Comparison of ENCODE assay signal across 31 mouse cellular contexts in the genomic region with DNA sequence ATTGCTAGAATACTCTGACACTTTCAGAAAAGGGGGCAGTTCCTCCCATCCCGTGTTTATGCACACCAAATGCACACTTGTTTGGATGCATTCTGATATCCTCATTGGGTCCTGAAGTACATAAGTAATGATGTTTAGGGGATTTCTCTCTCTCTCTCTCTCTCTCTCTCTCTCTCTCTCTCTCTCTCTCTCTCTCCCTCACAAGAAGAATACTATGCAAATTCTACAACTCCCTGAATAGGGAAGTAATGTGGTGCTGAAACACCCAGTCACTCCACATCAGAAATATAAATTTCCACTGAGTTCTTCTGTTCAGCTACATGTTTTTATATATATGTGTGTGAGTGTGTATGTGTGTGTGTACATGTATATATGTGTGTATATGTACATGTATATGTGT. TPM values are rescaled to one million over a fixed set of nuclear protein-coding genes. Genes with fewer than 3 reads are reported as not detected.
DNase-seq lines count a peak whose midpoint lies in the region; ATAC-seq and TF ChIP-seq lines count a peak whose summit lies in the region.
"Had no signal": no experiment of that assay in that cellular context is flagged by ENCODE, and none has a peak within 500 bp of the region (broad histone marks: within the 10 kb centered on the region; RNA-seq: fewer than 3 reads in every experiment).

No protein-coding gene starts in this region.

- H3K4me3 ChIP-seq in heart, embryonic 14.5 days (ENCODE audit: control insufficient read depth in 1 of 2, insufficient read depth in 1 of 2, low read depth in 1 of 2, low read length in 2 of 2), result no peak overlapping the region
- H3K4me3 ChIP-seq in heart, embryonic 12.5 days, result no peak overlapping the region
- no peak overlapping the region for H3K4me3 ChIP-seq in kidney, embryonic 15.5 days (replicated peaks)
- no peak overlapping the region for H3K4me3 ChIP-seq in embryonic fibroblast, embryonic 13.5 days (ENCODE audit: insufficient read depth, low read length)
- H3K4me3 ChIP-seq: embryonic facial prominence, embryonic 13.5 days; erythroblast, embryonic 14.5 days; hindbrain, embryonic 13.5 days; limb, embryonic 10.5 days; limb, embryonic 15.5 days; liver, embryonic 13.5 days; midbrain, embryonic 10.5 days had no signal

- H3K4me2 ChIP-seq in heart, embryonic 14.5 days (ENCODE audit: low read length), result no peak overlapping the region
- H3K4me2 ChIP-seq in heart, embryonic 12.5 days, result no peak overlapping the region
- no peak overlapping the region for H3K4me2 ChIP-seq in kidney, embryonic 15.5 days
- H3K4me2 ChIP-seq: embryonic facial prominence, embryonic 13.5 days; hindbrain, embryonic 13.5 days; limb, embryonic 15.5 days; liver, embryonic 13.5 days had no signal

- no peak for TF ChIP-seq CTCF in embryonic fibroblast, embryonic 13.5 days (IDR thresholded peaks at IDR 0.05; ENCODE audit: borderline replicate concordance, insufficient read depth, low read length)

- no peaks in the 10 kb centered on the region for H3K27me3 ChIP-seq in heart, embryonic 14.5 days (ENCODE audit: control insufficient read depth, insufficient read depth, low read length)
- no peaks in the 10 kb centered on the region for H3K27me3 ChIP-seq in heart, embryonic 12.5 days (replicated peaks)
- H3K27me3 ChIP-seq in kidney, embryonic 15.5 days, result no peaks in the 10 kb centered on the region
- H3K27me3 ChIP-seq: embryonic facial prominence, embryonic 13.5 days; hindbrain, embryonic 13.5 days; limb, embryonic 15.5 days; liver, embryonic 13.5 days had no signal

- H3K36me3 ChIP-seq in heart, embryonic 14.5 days (ENCODE audit: control insufficient read depth, insufficient read depth, low read length), result no peaks in the 10 kb centered on the region
- H3K36me3 ChIP-seq in heart, embryonic 12.5 days, result no peaks in the 10 kb centered on the region
- H3K36me3 ChIP-seq in kidney, embryonic 15.5 days, result no peaks in the 10 kb centered on the region
- H3K36me3 ChIP-seq: embryonic facial prominence, embryonic 13.5 days; hindbrain, embryonic 13.5 days; limb, embryonic 10.5 days; limb, embryonic 15.5 days; liver, embryonic 13.5 days; midbrain, embryonic 10.5 days had no signal

- H3K4me1 ChIP-seq in heart, embryonic 14.5 days (ENCODE audit: control insufficient read depth in 2 of 2, insufficient read depth in 2 of 2, low read length in 2 of 2), result no peaks in the 10 kb centered on the region
- no peaks in the 10 kb centered on the region for H3K4me1 ChIP-seq in heart, embryonic 12.5 days (replicated peaks)
- H3K4me1 ChIP-seq in kidney, embryonic 15.5 days, result no peaks in the 10 kb centered on the region
- H3K4me1 ChIP-seq in embryonic fibroblast, embryonic 13.5 days (ENCODE audit: control insufficient read depth, insufficient read depth, low read length), result peaks cover 5% of the 10 kb centered on the region; the same call in 1 of the 2 replicates
- H3K4me1 ChIP-seq: hindbrain, embryonic 13.5 days; limb, embryonic 10.5 days; limb, embryonic 15.5 days; liver, embryonic 13.5 days; midbrain, embryonic 10.5 days had no signal

- ATAC-seq in heart, embryonic 14.5 days (ENCODE audit: insufficient number of reproducible peaks, insufficient read depth, low FRiP score, low read depth), result no peak
- ATAC-seq in heart, embryonic 12.5 days (ENCODE audit: insufficient number of reproducible peaks, low FRiP score), result no peak
- ATAC-seq in kidney, embryonic 15.5 days (replicated peaks; ENCODE audit: low FRiP score), result no peak
- ATAC-seq: CD4-positive, CD25-positive, alpha-beta regulatory T cell, adult 4 months; forebrain, embryonic 16.5 days; intestine, postnatal 0 days; lung, postnatal 0 days; midbrain, embryonic 16.5 days had no signal

- H3K9me3 ChIP-seq in heart, embryonic 14.5 days (ENCODE audit: control insufficient read depth, low read length), result no peaks in the 10 kb centered on the region
- H3K9me3 ChIP-seq in heart, embryonic 12.5 days (replicated peaks), result no peaks in the 10 kb centered on the region
- no peaks in the 10 kb centered on the region for H3K9me3 ChIP-seq in kidney, embryonic 15.5 days (replicated peaks)
- H3K9me3 ChIP-seq: embryonic facial prominence, embryonic 13.5 days; hindbrain, embryonic 13.5 days; limb, embryonic 10.5 days; limb, embryonic 15.5 days; liver, embryonic 13.5 days; midbrain, embryonic 10.5 days had no signal

- H3K27ac ChIP-seq in heart, embryonic 14.5 days (replicated peaks in 1 of 2; ENCODE audit: control insufficient read depth in 1 of 2, insufficient read depth in 1 of 2, low read depth in 2 of 2, low read length in 2 of 2), result peak overlapping the region; percentile 21 to 58; a peak in 3 of 4 replicates
- H3K27ac ChIP-seq in heart, embryonic 12.5 days (ENCODE audit: poor library complexity, severe bottlenecking), result no peak overlapping the region
- H3K27ac ChIP-seq in kidney, embryonic 15.5 days, result 0 out of 2 replicates have a peak overlapping the region, but pooled peaks have one; percentile 32
- H3K27ac ChIP-seq in embryonic fibroblast, embryonic 13.5 days (ENCODE audit: insufficient read depth, low read length), result peak overlapping the region; percentile 92
- H3K27ac ChIP-seq: embryonic facial prominence, embryonic 13.5 days; hindbrain, embryonic 13.5 days; limb, embryonic 10.5 days; limb, embryonic 15.5 days; liver, embryonic 13.5 days; macrophage; midbrain, embryonic 10.5 days; stomach, postnatal 0 days had no signal

- 51% methylated on average over 1 of the region's 1 CpGs for WGBS in heart, embryonic 14.5 days
- WGBS in heart, embryonic 12.5 days, result 71% methylated on average over 1 of the region's 1 CpGs
- 78% methylated on average over 1 of the region's 1 CpGs for WGBS in kidney, embryonic 15.5 days

- no peak for TF ChIP-seq POLR2A in embryonic fibroblast, embryonic 13.5 days (IDR thresholded peaks at IDR 0.05; ENCODE audit: low read depth, low read length)

- no peak for DNase-seq in kidney, postnatal 4 days
- no peak for DNase-seq in urinary bladder, postnatal 4 days (ENCODE audit: low spot score in 2 of 2)
- DNase-seq in cerebellum, postnatal 4 days (ENCODE audit: low spot score in 2 of 2), result no peak
- DNase-seq: adrenal gland, adult 8-10 months; cerebellum, adult 9-10 months; cerebellum, postnatal 36 days; gastrocnemius, postnatal 10 days; kidney, postnatal 36 days; liver, embryonic 13.5 days; lung, adult 18-20 months; right cerebral cortex, adult 18-20 months; spleen, adult 18-20 months; thymus, adult 18-20 months; thymus, postnatal 25 days had no signal

- no peak overlapping the region for H3K9ac ChIP-seq in heart, embryonic 14.5 days (ENCODE audit: low read length)
- H3K9ac ChIP-seq in heart, embryonic 12.5 days, result no peak overlapping the region
- H3K9ac ChIP-seq in kidney, embryonic 15.5 days, result no peak overlapping the region
- H3K9ac ChIP-seq: embryonic facial prominence, embryonic 13.5 days; hindbrain, embryonic 13.5 days; limb, embryonic 15.5 days; liver, embryonic 13.5 days had no signal

RNA-seq across cellular contexts. Expression of gene St8sia6, which starts 43.1 kb away (rescaled TPM):
- 0.65 and 0.82 TPM in 2 replicates for polyA plus RNA-seq in heart, embryonic 14.5 days (2014; fragmentation: Nextera tagmentation; extraction: Ambion mirVana)
- polyA plus RNA-seq in heart, embryonic 12.5 days (2016; fragmentation: Nextera tagmentation; extraction: Ambion mirVana), result 0.08 and 0.30 TPM in 2 replicates
- polyA plus RNA-seq in kidney, embryonic 15.5 days (2015; fragmentation: Nextera tagmentation; extraction: Ambion mirVana), result 3.4 and 5.3 TPM in 2 replicates
- 0.20 and 0.21 TPM in 2 replicates for polyA plus RNA-seq in embryonic fibroblast, embryonic 13.5 days (2011; ENCODE audit: insufficient read length, low read depth, missing spikeins)
- polyA plus RNA-seq: erythroblast, embryonic 14.5 days; liver, embryonic 13.5 days had no signal
